Mouse (Mus musculus) left cerebral cortex, postnatal 10 days (tissue): ENCODE results near the gene Phlda2. TPM values are rescaled to one million over a fixed set of nuclear protein-coding genes. Genes with fewer than 3 reads are reported as not detected.
"Not testable (repeated sequence)": the region's sequence is repeated elsewhere in the genome, so short reads cannot be mapped to it uniquely, and the experiment has no call there.

Experiments
- DNase-seq, 2 experiments: peaks; one replicate each; pipeline ENCODE4 v3.0.0; 2021 to 2022; ENCODE audit warnings: low spot score in 2 of 2, mixed read lengths in 1 of 2; ENCODE audit errors: extremely low spot score in 1 of 2
- intact Hi-C: fragments of 180-260 bp; cut with DNase I; formaldehyde crosslinking; loops from one replicate; pipeline ENCODE4 v1.15.1; 2025
- total RNA-seq, 2 experiments: library from RNA; stranded (reverse); gene quantifications; 2 replicates each; pipeline ENCODE4 v1.2.3; 2021

The Phlda2 gene
- not detected for total RNA-seq

GRCm38 (mm10) chr7:143502418-143503200, at the start of gene Phlda2:
Phlda2 (minus strand) TSS chr7:143503150.
- intact Hi-C loops = no loop called here
- DNase-seq = peak in 1 of 2 experiments; percentile 49

GRCm38 (mm10) chr7:143549588-143550220, 46.8 kb upstream of the Phlda2 start:
- intact Hi-C loops = no loop called here
- DNase-seq = no peak

- peak; percentile 96 to 100 for DNase-seq
- intact Hi-C loops = no loop called here
These were observed 46.1 kb upstream of the Phlda2 start, which contains the start of gene Nap1l4 for GRCm38 (mm10) chr7:143548976-143549457. Nap1l4 (minus strand) TSS chr7:143549106.

DNA sequence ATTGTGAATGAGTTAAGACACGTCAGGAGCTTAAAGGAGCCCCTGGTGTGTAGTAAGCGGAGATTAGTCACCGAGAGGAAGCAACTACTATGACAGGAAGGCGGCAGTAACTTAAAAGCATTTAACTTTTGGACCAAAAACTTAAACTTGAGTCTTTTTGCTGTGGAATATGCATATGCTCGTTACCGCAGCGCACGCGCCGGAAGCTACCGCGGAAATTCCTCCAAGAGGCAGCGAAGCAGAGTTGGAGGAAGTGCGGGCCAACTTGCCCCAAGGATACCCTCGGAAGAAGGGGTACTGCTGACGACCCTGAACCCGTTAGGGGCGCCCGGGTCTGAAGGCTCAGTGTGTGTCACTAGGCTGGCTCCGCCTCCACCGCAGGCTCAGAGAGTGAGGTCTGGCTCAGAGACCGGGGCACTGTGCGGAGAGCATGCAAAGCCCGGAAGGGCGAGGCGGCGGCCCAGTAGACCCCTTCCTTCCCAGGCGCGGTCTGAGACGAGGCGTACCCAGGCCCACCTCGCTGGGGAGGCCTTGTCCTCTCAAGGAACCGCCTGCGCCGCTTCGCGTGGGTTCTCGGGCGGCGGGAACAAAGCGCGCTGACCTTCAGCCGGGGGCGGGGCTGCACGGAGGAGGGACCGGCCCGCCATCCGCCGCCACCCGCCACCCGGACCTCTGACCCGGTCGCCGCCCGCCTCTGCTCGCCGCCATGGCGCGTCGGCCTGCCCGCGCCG, 45.4 kb upstream of the Phlda2 start:
- intact Hi-C loops = no loop called here

GRCm38 (mm10) chr7:143546554-143546953, 43.6 kb upstream of the Phlda2 start:
- intact Hi-C loops = no loop called here
- no peak for DNase-seq

More for the DNA sequence above, 45.4 kb upstream of the Phlda2 start:
- peak in 1 of 2 experiments; percentile 23 for DNase-seq

DNA sequence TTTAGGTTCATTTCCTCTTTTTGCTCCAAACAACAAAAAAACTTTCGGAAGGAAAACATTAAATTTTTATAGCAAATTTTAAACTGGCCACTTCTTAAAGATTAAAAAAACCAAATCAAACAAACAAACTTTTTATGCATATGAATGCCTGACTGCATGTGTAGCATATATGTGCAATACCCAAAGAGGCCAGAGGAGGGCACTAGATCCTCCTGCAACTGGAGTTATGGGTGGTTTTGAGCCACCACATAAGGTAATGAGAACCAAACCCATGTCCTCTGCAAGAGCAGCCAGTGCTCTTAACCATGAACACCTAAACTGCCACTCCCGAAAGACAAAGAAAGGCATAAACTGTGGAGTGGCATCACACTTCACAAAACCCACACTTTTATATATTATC, 41.4 kb upstream of the Phlda2 start:
- intact Hi-C loops = no loop called here
- DNase-seq = no peak

GRCm38 (mm10) chr7:143538671-143539070, 35.7 kb upstream of the Phlda2 start:
- no peak for DNase-seq
- intact Hi-C loops = no loop called here

DNA sequence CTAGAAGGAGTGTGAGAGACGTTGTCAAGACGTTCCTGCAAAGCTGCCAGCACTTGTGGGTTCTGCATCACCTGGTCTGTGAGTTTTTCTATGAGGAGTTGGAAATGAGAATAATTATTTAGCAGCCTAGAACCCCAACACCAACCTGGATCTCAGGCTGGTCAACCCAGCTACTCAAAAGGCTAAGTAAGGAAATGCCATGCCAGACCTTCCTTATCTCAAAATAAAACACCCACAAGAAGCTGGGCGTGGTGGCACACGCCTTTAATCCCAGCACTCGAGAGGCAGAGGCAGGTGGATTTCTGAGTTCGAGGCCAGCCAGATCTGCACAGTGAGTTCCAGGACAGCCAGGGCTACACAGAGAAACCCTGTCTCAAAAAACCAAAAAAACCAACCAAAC, 35.3 kb upstream of the Phlda2 start:
- intact Hi-C loops = not testable (repeated sequence)

DNA sequence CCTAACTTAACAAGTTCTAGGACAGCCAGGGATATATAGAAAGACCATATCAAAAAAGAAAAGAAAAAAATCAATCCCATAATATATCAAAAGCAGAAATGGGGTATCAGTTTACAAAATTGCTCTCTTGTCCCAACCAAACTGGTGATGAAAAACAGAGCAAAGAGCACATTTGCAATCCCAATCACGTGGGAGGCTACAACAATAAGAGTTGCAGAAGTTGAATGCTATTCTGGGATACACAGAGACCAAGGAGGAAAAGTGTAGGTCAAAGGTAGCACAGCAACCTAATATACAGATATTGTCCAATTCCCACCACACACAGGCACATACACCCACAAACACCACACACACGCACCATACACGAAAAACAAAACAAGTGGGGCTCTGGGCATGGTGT, 33.3 kb upstream of the Phlda2 start:
- DNase-seq = no peak
- intact Hi-C loops = no loop called here

More for the DNA sequence above, 35.3 kb upstream of the Phlda2 start:
- not testable (repeated sequence) for DNase-seq

GRCm38 (mm10) chr7:143533284-143533683, 30.3 kb upstream of the Phlda2 start:
- intact Hi-C loops = no loop called here
- no peak for DNase-seq

GRCm38 (mm10) chr7:143532410-143532809, 29.5 kb upstream of the Phlda2 start:
- DNase-seq = no peak
- intact Hi-C loops = no loop called here

DNA sequence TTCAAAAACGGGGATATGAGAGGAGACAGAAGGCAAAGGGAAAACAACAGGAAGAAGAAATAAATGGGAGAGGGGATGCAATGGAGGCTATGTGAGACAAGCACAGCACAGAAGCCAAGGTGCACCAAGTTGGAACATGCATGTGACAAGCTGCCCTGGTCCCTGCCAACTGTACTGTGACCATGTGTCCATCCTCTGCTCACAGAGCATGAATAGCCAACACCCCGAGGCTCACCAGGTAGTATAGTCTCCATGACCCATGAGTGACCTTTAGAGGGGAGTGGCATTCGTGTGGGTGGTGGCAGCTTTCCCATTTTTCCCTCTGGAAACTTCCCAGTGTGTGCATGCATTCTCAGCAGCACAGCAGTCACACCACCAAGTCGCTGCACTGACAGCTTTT, 16.4 kb upstream of the Phlda2 start:
- no peak for DNase-seq
- intact Hi-C loops = no loop called here

GRCm38 (mm10) chr7:143514416-143514768, 11.4 kb upstream of the Phlda2 start:
- DNase-seq = no peak
- intact Hi-C loops = no loop called here

- intact Hi-C loops = no loop called here
- no peak for DNase-seq
These were observed 10.9 kb upstream of the Phlda2 start for GRCm38 (mm10) chr7:143513763-143514415.

DNA sequence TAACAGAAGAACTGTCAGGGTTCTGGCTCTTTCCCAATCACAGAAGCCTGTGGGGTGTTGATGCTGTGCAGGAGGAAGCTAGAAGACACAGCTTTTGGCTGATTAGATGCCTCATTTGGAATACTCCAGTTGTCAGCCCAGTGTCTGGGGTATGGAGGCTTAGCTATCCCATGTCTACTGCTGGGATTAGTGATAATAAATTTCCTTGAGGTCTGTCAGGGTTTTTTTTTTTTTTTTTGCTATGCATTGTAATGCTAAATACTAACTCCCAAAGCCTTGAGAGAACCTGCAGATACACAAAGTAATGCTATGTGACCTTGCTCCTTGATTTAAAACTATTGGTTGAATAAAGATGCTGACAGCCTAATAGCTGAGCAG, 8.4 kb upstream of the Phlda2 start:
- DNase-seq = no peak
- intact Hi-C loops = no loop called here

DNA sequence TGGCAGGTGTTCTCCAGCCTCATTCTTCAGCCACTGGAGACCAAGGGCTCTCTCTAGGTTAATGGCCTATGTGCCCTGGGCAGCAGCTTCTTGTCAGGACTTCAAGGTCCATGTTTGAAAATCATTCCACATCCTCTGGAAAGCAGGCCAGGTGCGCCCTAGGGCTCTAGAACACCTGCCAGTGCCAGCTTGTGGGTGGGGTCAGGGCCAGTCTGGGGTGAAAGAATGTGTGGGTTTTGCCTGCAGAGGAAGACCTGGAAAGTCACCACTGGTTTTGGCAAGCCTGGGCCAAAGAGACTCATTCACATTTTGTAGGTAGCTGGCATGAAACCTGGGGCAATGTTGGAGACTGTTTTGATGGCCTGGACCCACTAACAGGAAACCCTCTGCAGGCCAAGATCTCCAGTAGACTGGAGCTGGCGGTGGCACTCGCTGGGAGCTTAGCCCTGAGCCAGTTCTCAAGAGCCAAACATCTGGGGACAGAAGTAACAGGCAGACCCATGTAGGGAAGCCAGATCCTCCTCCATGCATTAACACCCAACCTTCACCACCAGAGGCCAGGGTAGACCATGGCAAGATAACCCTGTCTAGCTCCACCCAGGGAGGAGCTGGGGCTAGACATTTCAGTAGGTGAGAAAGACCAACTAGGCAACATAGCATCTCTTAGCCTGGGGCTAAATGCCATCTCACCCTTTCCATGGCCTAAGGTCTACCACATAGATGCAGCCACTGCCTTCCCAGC, 7.8 kb upstream of the Phlda2 start:
- intact Hi-C loops = no loop called here
- no peak for DNase-seq

DNA sequence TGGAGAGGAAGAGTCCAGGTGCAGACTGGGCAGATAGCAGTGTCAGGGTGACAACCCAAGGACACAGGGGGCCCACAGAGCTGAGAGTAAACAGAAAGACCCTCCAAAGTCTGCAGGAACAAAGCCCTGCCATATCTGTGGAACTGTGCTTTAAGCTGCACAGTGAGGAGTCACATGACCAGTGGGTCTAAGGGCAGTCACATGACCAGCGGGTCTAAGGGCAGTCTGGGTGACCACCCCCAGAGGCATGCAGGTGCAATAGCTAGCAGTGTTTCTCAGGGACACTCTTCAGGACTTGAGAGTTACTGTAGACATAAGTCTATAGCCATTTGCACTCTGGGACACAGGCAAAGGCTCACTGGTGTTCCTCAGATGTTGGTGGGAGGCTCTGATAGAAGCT, 6.6 kb upstream of the Phlda2 start:
- intact Hi-C loops = no loop called here
- no peak for DNase-seq

GRCm38 (mm10) chr7:143506675-143507074, 3.7 kb upstream of the Phlda2 start:
- DNase-seq = peak; percentile 36 to 56
- intact Hi-C loops = no loop called here

DNA sequence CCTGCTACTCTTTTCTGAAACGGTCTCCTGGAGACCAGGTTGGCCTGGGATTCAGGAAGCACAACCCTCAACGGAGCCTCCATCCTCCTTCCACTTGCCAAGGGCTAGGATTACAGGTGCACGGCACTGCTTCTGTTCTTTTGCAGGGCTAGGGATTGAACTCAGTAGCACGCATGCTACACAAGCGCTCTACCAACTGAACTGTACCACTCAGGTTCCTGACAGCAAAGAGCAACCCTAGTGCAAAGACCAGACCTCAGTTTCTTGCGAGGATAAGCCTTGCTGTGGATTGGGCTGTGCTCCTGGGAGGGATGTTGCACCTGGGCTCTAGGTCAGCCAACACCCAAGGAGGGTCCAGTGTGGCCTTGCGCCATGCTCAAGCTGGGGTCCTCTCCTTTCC, 3.3 kb upstream of the Phlda2 start:
- DNase-seq = no peak
- intact Hi-C loops = no loop called here
